Mouse (Mus musculus): ENCODE results near the gene 2210016L21Rik. TPM values are rescaled to one million over a fixed set of nuclear protein-coding genes. Genes with fewer than 3 reads are reported as not detected.
A peak's percentile ranks its signal among the peaks of the same experiment; 100 is the strongest.

Gene 2210016L21Rik
- 55.6 and 56.5 TPM in 2 replicates for polyA plus RNA-seq (2015; fragmentation: Nextera tagmentation; extraction: Ambion mirVana)

- 1% methylated on average over 39 of the region's 39 CpGs for WGBS
- Histone ChIP-seq H3K9me3 (ENCODE audit: control insufficient read depth) (no peaks in the 10 kb centered on the region), H3K4me3 (ENCODE audit: low read depth, low read length) (peak within 1 kb of the TSS; percentile 75), H3K27me3 (replicated peaks; ENCODE audit: control insufficient read depth, insufficient read depth, low read length) (no peaks in the 10 kb centered on the region), H3K27ac (ENCODE audit: low read depth, low read length) (peak within 1 kb of the TSS; percentile 73), H3K4me2 (replicated peaks; ENCODE audit: low read depth) (peak within 1 kb of the TSS; percentile 83), H3K9ac (ENCODE audit: low read depth, low read length) (peak within 1 kb of the TSS; percentile 76), H3K4me1 (replicated peaks; ENCODE audit: control insufficient read depth, insufficient read depth, low read length) (peaks cover 6% of the 10 kb centered on the region; the same call in 1 of the 2 replicates), H3K36me3 (ENCODE audit: control insufficient read depth, insufficient read depth) (peaks cover 18% of the 10 kb centered on the region)
- peak; percentile 80 for ATAC-seq
- TF ChIP-seq CTCF (IDR thresholded peaks at IDR 0.05; ENCODE audit: low read depth), result peak; percentile 42
Observed at GRCm38 (mm10) chr5:114942074-114942765, at the start of gene 2210016L21Rik. Gene 2210016L21Rik, plus strand, starts transcription at chr5:114942158.

DNA sequence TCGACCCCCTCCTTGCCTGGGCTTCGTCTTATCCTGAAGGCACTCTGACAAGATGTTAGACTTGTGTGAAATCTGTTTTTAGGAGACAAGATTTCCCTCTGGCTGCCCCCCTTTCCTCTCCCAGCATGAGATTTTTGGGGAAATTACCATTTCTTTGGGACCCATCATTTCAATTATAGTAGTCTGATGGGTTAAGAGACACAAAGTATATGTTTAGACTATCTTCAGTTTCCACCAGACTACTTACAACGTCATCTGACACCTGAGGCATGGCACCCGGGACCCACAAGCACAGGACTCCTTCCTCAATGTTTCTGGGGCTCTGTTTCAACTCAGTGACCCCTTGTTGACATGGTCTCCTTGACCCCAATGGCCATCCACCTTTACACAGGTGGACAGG is 46.4 kb upstream of the 2210016L21Rik start:
- 81% methylated on average over 4 of the region's 4 CpGs for WGBS
- no peaks in the 10 kb centered on the region for H3K4me1 ChIP-seq (replicated peaks; ENCODE audit: control insufficient read depth, insufficient read depth, low read length)
- ATAC-seq, result no peak
- H3K9ac ChIP-seq (ENCODE audit: low read depth, low read length), result no peak overlapping the region
- no peaks in the 10 kb centered on the region for H3K9me3 ChIP-seq (ENCODE audit: control insufficient read depth)
- H3K4me3 ChIP-seq (ENCODE audit: low read depth, low read length), result no peak overlapping the region
- H3K4me2 ChIP-seq (replicated peaks; ENCODE audit: low read depth), result no peak overlapping the region
- no peaks in the 10 kb centered on the region for H3K36me3 ChIP-seq (ENCODE audit: control insufficient read depth, insufficient read depth)
- no peak overlapping the region for H3K27ac ChIP-seq (ENCODE audit: low read depth, low read length)
- H3K27me3 ChIP-seq (replicated peaks; ENCODE audit: control insufficient read depth, insufficient read depth, low read length), result no peaks in the 10 kb centered on the region
- TF ChIP-seq CTCF (IDR thresholded peaks at IDR 0.05; ENCODE audit: low read depth), result no peak

GRCm38 (mm10) chr5:114896688-114897373 is 45.1 kb upstream of the 2210016L21Rik start, which contains the start of gene Oasl2:
Gene Oasl2, plus strand, starts transcription at chr5:114896936.
- peak within 1 kb of the TSS; percentile 72 for H3K27ac ChIP-seq (ENCODE audit: low read depth, low read length)
- peak within 1 kb of the TSS; percentile 46 for H3K4me3 ChIP-seq (ENCODE audit: low read depth, low read length)
- TF ChIP-seq CTCF (IDR thresholded peaks at IDR 0.05; ENCODE audit: low read depth), result no peak
- no peaks in the 10 kb centered on the region for H3K4me1 ChIP-seq (replicated peaks; ENCODE audit: control insufficient read depth, insufficient read depth, low read length)
- ATAC-seq, result peak; percentile 44
- 44% methylated on average over 13 of the region's 13 CpGs for WGBS
- no peaks in the 10 kb centered on the region for H3K9me3 ChIP-seq (ENCODE audit: control insufficient read depth)
- H3K27me3 ChIP-seq (replicated peaks; ENCODE audit: control insufficient read depth, insufficient read depth, low read length), result no peaks in the 10 kb centered on the region
- peak within 1 kb of the TSS; percentile 63 for H3K4me2 ChIP-seq (replicated peaks; ENCODE audit: low read depth)
- H3K36me3 ChIP-seq (ENCODE audit: control insufficient read depth, insufficient read depth), result peaks cover 6% of the 10 kb centered on the region; the same call in 1 of the 2 replicates
- H3K9ac ChIP-seq (ENCODE audit: low read depth, low read length), result peak within 1 kb of the TSS; percentile 43

DNA sequence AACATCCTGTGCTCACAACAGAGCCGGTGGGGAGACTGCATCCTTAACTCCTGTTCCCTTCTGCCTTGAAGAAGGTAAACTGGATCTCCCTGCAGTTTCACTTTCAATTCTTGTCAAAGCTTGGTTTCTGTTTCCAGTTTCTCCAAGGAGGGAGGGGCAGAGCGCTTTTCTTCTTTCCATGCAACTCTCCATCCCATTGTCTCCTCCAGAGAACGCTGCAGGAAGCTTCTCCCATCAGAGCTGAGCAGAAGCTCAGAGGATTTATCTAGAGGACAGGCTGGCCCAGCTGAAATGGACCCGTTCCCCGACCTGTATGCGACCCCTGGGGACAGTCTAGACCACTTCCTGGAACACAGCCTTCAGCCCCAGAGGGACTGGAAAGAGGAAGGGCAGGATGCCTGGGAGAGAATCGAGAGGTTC is 44.6 kb upstream of the 2210016L21Rik start:
- H3K9me3 ChIP-seq (ENCODE audit: control insufficient read depth), result no peaks in the 10 kb centered on the region
- peak overlapping the region; percentile 63 for H3K4me2 ChIP-seq (replicated peaks; ENCODE audit: low read depth)
- 4% methylated on average over 7 of the region's 7 CpGs for WGBS
- no peaks in the 10 kb centered on the region for H3K4me1 ChIP-seq (replicated peaks; ENCODE audit: control insufficient read depth, insufficient read depth, low read length)
- no peaks in the 10 kb centered on the region for H3K27me3 ChIP-seq (replicated peaks; ENCODE audit: control insufficient read depth, insufficient read depth, low read length)
- H3K27ac ChIP-seq (ENCODE audit: low read depth, low read length), result peak overlapping the region; percentile 72
- TF ChIP-seq CTCF (IDR thresholded peaks at IDR 0.05; ENCODE audit: low read depth), result no peak
- peak overlapping the region; percentile 46 for H3K4me3 ChIP-seq (ENCODE audit: low read depth, low read length)
- peak; percentile 70 for ATAC-seq
- H3K9ac ChIP-seq (ENCODE audit: low read depth, low read length), result peak overlapping the region; percentile 43
- H3K36me3 ChIP-seq (ENCODE audit: control insufficient read depth, insufficient read depth), result peaks cover 6% of the 10 kb centered on the region; the same call in 1 of the 2 replicates

GRCm38 (mm10) chr5:114898857-114899256 is 43.1 kb upstream of the 2210016L21Rik start:
- H3K9me3 ChIP-seq (ENCODE audit: control insufficient read depth), result no peaks in the 10 kb centered on the region
- H3K27me3 ChIP-seq (replicated peaks; ENCODE audit: control insufficient read depth, insufficient read depth, low read length), result no peaks in the 10 kb centered on the region
- no peak overlapping the region for H3K9ac ChIP-seq (ENCODE audit: low read depth, low read length)
- no peak for ATAC-seq
- TF ChIP-seq CTCF (IDR thresholded peaks at IDR 0.05; ENCODE audit: low read depth), result no peak
- 76% methylated on average over 7 of the region's 7 CpGs for WGBS
- no peaks in the 10 kb centered on the region for H3K4me1 ChIP-seq (replicated peaks; ENCODE audit: control insufficient read depth, insufficient read depth, low read length)
- H3K4me3 ChIP-seq (ENCODE audit: low read depth, low read length), result 0 out of 2 replicates have a peak overlapping the region, but pooled peaks have one; percentile 46
- no peak overlapping the region for H3K27ac ChIP-seq (ENCODE audit: low read depth, low read length)
- peaks cover 9% of the 10 kb centered on the region; the same call in 1 of the 2 replicates for H3K36me3 ChIP-seq (ENCODE audit: control insufficient read depth, insufficient read depth)
- peak overlapping the region; percentile 63 for H3K4me2 ChIP-seq (replicated peaks; ENCODE audit: low read depth)

DNA sequence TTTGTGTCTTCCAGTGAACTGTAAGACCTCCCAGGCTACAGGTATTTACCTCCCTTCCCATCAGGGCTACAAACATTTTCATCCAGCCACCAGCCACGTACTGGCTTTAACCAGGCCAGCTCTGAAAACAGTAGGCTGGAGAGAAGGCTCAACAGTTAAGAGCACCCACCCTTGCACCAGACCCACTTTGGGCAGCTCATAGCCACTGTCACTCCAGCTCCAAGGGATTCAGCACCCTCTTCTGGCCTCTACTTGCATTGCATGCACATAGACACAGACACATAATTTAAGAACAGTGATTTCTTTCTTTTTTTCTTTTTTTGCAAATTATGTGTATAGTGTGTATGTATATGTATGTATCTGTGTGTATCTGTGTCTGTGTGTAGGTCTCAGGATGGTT is 39.5 kb upstream of the 2210016L21Rik start:
- Histone ChIP-seq H3K27ac (ENCODE audit: low read depth, low read length) (no peak overlapping the region), H3K36me3 (ENCODE audit: control insufficient read depth, insufficient read depth) (peaks cover 38% of the 10 kb centered on the region), H3K9me3 (ENCODE audit: control insufficient read depth) (no peaks in the 10 kb centered on the region), H3K27me3 (replicated peaks; ENCODE audit: control insufficient read depth, insufficient read depth, low read length) (no peaks in the 10 kb centered on the region), H3K4me1 (replicated peaks; ENCODE audit: control insufficient read depth, insufficient read depth, low read length) (no peaks in the 10 kb centered on the region), H3K4me2 (replicated peaks; ENCODE audit: low read depth) (no peak overlapping the region), H3K9ac (ENCODE audit: low read depth, low read length) (no peak overlapping the region), H3K4me3 (ENCODE audit: low read depth, low read length) (no peak overlapping the region)
- peak; percentile 84 for TF ChIP-seq CTCF (IDR thresholded peaks at IDR 0.05; ENCODE audit: low read depth)
- ATAC-seq, result no peak
- 43% methylated on average over 1 of the region's 1 CpGs for WGBS

All from intestine, postnatal 0 days (tissue).